Mouse (Mus musculus) embryonic facial prominence, embryonic 15.5 days (tissue): ENCODE measurements around the gene Sod2. TPM values are rescaled to one million over a fixed set of nuclear protein-coding genes. Genes with fewer than 3 reads are reported as not detected.
"Not testable (repeated sequence)": the region's sequence is repeated elsewhere in the genome, so short reads cannot be mapped to it uniquely, and the experiment has no call there.

Source experiments
- ATAC-seq: fragments of 200-750 bp; cut with Nextera tagmentation; 2 replicates; pipeline ENCODE4 v1.8.0; 2017; ENCODE audit warnings: low read depth, moderate TSS enrichment; ENCODE audit not compliant: insufficient number of reproducible peaks, low FRiP score, low TSS enrichment
- H3K27ac ChIP-seq: fragments of 300-500 bp; sonication (generic); replicated peaks from 2 replicates; pipeline ENCODE4 v1.5.1; 2015; ENCODE audit warnings: mild to moderate bottlenecking, inconsistent platforms
- H3K27me3 ChIP-seq: fragments of 300-500 bp; sonication (generic); 2 replicates; pipeline ENCODE4 v1.6.1; 2015; ENCODE audit warnings: inconsistent platforms
- H3K36me3 ChIP-seq: fragments of 300-500 bp; sonication (generic); 2 replicates; pipeline ENCODE4 v1.6.1; 2015; ENCODE audit warnings: mild to moderate bottlenecking, inconsistent platforms
- H3K4me1 ChIP-seq: fragments of 300-500 bp; sonication (generic); 2 replicates; pipeline ENCODE4 v1.6.1; 2015; ENCODE audit warnings: inconsistent platforms
- H3K4me2 ChIP-seq: fragments of 300-500 bp; sonication (generic); replicated peaks from 2 replicates; pipeline ENCODE4 v1.6.1; 2015; ENCODE audit warnings: mild to moderate bottlenecking, inconsistent platforms
- H3K4me3 ChIP-seq: fragments of 300-500 bp; sonication (generic); replicated peaks from 2 replicates; pipeline ENCODE4 v1.5.1; 2015; ENCODE audit warnings: mild to moderate bottlenecking, inconsistent platforms
- H3K9ac ChIP-seq: fragments of 300-500 bp; sonication (generic); 2 replicates; pipeline ENCODE4 v1.6.1; 2015; ENCODE audit warnings: inconsistent platforms
- H3K9me3 ChIP-seq: fragments of 300-500 bp; sonication (generic); replicated peaks from 2 replicates; pipeline ENCODE4 v1.6.1; 2016; ENCODE audit warnings: inconsistent platforms
- WGBS: fragments of 180-500 bp; shearing (Covaris S2); methylation state at CpG from one replicate; pipeline ENCODE4 v1.1.7; 2015; 5-methylcytosine and 5-hydroxymethylcytosine counted together
- polyA plus RNA-seq: library from polyadenylated mRNA; unstranded; fragments of >200 nt; fragmentation: Nextera tagmentation; extraction: Ambion mirVana; gene quantifications from 2 replicates; pipeline ENCODE4 v1.2.1, GENCODE M21; 2015

Sod2 gene
- polyA plus RNA-seq, 1 experiment from 2014 or later, result 98.5 TPM

DNA sequence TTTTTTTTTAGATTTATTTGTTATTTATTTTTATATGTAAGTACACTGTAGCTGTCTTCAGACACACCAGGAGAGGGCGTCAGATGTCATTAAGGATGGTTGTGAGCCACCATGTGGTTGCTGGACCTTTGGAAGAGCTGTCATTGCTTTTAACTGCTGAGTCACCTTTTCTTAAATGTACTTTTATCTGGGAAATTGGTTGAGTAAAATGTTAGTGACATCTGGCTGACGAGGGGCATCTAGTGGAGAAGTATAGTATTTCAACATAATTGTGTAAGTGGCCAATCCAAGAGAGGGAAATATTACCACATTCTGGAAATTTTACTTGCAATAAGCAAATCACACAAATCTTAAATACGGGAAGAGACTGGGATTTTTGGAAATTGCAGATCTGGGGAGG, 3.2 kb downstream of the Sod2 start:
- Histone ChIP-seq H3K4me2 (no peak overlapping the region), H3K27ac (no peak overlapping the region), H3K36me3 (peaks cover 34% of the 10 kb centered on the region), H3K4me3 (no peak overlapping the region), H3K27me3 (no peaks in the 10 kb centered on the region), H3K4me1 (peaks cover 15% of the 10 kb centered on the region), H3K9me3 (no peaks in the 10 kb centered on the region), H3K9ac (no peak overlapping the region)
- WGBS, result 18% methylated on average over 3 of the region's 3 CpGs
- ATAC-seq, result no peak

DNA sequence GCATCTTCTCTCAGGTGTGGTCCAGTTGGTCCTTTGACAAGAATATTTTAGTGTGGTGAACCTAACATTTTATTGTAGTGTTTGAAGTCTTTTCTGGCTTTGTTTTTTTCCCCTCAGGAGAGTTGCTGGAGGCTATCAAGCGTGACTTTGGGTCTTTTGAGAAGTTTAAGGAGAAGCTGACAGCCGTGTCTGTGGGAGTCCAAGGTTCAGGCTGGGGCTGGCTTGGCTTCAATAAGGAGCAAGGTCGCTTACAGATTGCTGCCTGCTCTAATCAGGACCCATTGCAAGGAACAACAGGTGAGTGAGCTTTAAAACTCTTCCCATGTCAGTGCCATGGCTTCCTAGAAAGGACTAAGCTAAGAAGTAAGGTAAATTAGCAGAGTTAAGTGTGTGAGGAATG, 6.7 kb downstream of the Sod2 start:
- H3K4me2 ChIP-seq, result no peak overlapping the region
- no peak overlapping the region for H3K9ac ChIP-seq
- no peak overlapping the region for H3K27ac ChIP-seq
- H3K27me3 ChIP-seq, result no peaks in the 10 kb centered on the region
- peaks cover 8% of the 10 kb centered on the region for H3K4me1 ChIP-seq
- H3K4me3 ChIP-seq, result no peak overlapping the region
- H3K36me3 ChIP-seq, result peaks cover 49% of the 10 kb centered on the region
- no peaks in the 10 kb centered on the region for H3K9me3 ChIP-seq
- ATAC-seq, result no peak
- 70% methylated on average over 3 of the region's 3 CpGs for WGBS

DNA sequence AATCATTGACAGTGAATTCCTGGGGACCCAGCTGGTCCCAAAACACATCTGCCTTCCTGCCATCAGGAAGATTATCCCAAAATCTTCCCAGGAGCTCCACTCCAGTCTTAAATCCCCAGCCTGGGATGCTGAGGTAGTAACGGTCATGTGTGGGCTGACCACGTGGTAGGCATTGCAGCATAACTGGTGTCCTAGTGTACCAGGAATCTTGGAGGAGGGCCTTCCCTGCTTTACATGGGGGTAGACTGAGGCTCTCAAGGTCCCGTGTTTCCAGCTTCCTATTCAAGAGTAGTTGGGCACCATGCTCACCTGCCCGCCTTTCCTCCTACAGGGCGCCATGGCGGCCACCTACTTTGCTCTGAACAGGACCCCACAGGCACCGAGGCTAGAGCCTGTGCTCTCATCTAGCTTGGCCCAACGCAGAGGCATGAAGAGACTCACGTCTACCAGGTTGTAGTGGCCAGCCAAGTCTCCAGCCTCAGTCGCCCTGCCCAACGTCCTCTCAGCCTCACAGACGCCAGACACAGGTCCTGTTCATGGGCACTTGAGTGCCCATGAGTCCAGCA, 30.1 kb downstream of the Sod2 start:
- not testable (repeated sequence) for H3K4me2 ChIP-seq, H3K4me3 ChIP-seq, H3K9me3 ChIP-seq, H3K36me3 ChIP-seq, H3K4me1 ChIP-seq, H3K27ac ChIP-seq, H3K27me3 ChIP-seq, H3K9ac ChIP-seq
- ATAC-seq, result peak; percentile 24; the same call in 1 of the 2 replicates
- WGBS, result 79% methylated on average over 4 of the region's 12 CpGs

- 16% methylated on average over 4 of the region's 4 CpGs for WGBS
- H3K27ac ChIP-seq, H3K4me3 ChIP-seq, H3K36me3 ChIP-seq, H3K9ac ChIP-seq, H3K9me3 ChIP-seq, H3K27me3 ChIP-seq, H3K4me2 ChIP-seq, H3K4me1 ChIP-seq: not testable (repeated sequence)
- ATAC-seq, result peak; percentile 9; the same call in 1 of the 2 replicates
Observed at GRCm38 (mm10) chr17:13043846-13044673, 37.4 kb downstream of the Sod2 start.

- not testable (repeated sequence) for H3K4me3 ChIP-seq, H3K27me3 ChIP-seq, ATAC-seq, H3K4me1 ChIP-seq, H3K9ac ChIP-seq, H3K36me3 ChIP-seq, H3K9me3 ChIP-seq, H3K27ac ChIP-seq, H3K4me2 ChIP-seq
- WGBS, result 86% methylated on average over 2 of the region's 8 CpGs
Observed at GRCm38 (mm10) chr17:13052124-13052813, 45.6 kb downstream of the Sod2 start, which contains the start of gene Gpr31b. Gene Gpr31b, minus strand, starts transcription at chr17:13052296.

DNA sequence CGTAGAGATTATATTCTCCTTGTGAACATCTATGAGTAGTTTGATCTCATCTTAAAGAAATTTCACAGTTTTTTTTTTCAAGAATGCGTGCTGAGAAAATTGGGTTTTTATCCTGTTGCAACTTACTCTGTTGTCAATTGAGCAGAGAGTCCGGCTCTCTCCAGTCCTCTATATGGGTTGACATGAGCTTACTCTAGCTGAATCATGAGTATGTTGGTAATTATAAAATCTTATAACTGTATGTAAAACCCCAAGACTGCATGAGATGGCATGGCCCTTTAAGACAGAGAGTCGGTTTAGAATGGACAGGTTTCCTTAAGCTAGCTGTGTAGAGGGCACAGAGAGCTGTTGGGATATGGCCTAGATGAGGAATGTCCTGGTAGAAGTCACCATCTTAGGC, 54.2 kb downstream of the Sod2 start, which contains the start of gene Tcp10b:
TSS of gene Tcp10b (plus strand) at position 301 of the 400 bp plus-strand sequence.
- H3K4me2 ChIP-seq, H3K9ac ChIP-seq, H3K4me1 ChIP-seq, H3K9me3 ChIP-seq, H3K27ac ChIP-seq, H3K27me3 ChIP-seq, H3K36me3 ChIP-seq, H3K4me3 ChIP-seq, ATAC-seq: not testable (repeated sequence)
- WGBS, result 84% methylated on average over 4 of the region's 4 CpGs

- ATAC-seq, H3K27me3 ChIP-seq, H3K4me2 ChIP-seq, H3K4me3 ChIP-seq, H3K4me1 ChIP-seq, H3K36me3 ChIP-seq, H3K27ac ChIP-seq, H3K9me3 ChIP-seq, H3K9ac ChIP-seq: not testable (repeated sequence)
- 75% methylated on average over 5 of the region's 7 CpGs for WGBS
Observed at GRCm38 (mm10) chr17:13062882-13063281, 56.2 kb downstream of the Sod2 start.

- not testable (repeated sequence) for H3K27ac ChIP-seq, H3K27me3 ChIP-seq, H3K4me2 ChIP-seq, H3K4me1 ChIP-seq, H3K36me3 ChIP-seq, H3K4me3 ChIP-seq, H3K9me3 ChIP-seq, H3K9ac ChIP-seq
- 0 out of 2 replicates have a peak, but pooled peaks have one; percentile 22 for ATAC-seq
- WGBS, result 83% methylated on average over 1 of the region's 4 CpGs
Observed at GRCm38 (mm10) chr17:13067864-13068385, 61.3 kb downstream of the Sod2 start.

DNA sequence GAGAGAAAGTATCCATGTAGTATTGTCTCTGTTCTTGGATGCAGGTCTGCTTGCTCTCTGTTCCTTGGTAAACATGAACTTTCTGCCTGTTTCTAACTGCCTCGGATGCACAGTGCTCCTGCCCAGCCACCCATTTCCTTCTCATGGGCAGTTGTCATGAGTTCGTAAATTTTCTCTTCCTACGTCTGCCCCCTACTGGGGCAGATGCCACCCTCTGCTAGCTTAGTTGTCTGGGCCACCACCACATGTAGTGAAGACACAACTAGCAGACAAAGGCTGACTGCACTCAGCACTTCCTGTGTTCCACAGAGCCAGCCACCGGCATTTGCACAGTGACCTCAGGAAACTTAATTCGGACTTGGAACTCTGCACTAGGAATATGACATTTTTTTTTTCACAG, 62.6 kb downstream of the Sod2 start:
- H3K4me3 ChIP-seq, H3K9ac ChIP-seq, H3K36me3 ChIP-seq, H3K4me2 ChIP-seq, H3K27ac ChIP-seq, ATAC-seq, H3K27me3 ChIP-seq, H3K9me3 ChIP-seq, H3K4me1 ChIP-seq: not testable (repeated sequence)
- WGBS, result 79% methylated on average over 3 of the region's 5 CpGs
